Mouse (Mus musculus) spleen, adult 2 months (tissue): ENCODE data around the gene Gm49661.

Experiments
- CTCF ChIP-seq: fragments of 200-500 bp; IDR thresholded peaks from 2 replicates; pipeline ENCODE4 v1.5.1; 2011; ENCODE audit warnings: mild to moderate bottlenecking, inconsistent platforms; ENCODE audit not compliant: insufficient read depth, insufficient read length, insufficient replicate concordance; ENCODE audit errors: extremely low read depth
- POLR2A ChIP-seq: fragments of 200-500 bp; IDR thresholded peaks from 2 replicates; pipeline ENCODE4 v1.6.1; 2011; ENCODE audit warnings: low read depth, low read length, inconsistent platforms

DNA sequence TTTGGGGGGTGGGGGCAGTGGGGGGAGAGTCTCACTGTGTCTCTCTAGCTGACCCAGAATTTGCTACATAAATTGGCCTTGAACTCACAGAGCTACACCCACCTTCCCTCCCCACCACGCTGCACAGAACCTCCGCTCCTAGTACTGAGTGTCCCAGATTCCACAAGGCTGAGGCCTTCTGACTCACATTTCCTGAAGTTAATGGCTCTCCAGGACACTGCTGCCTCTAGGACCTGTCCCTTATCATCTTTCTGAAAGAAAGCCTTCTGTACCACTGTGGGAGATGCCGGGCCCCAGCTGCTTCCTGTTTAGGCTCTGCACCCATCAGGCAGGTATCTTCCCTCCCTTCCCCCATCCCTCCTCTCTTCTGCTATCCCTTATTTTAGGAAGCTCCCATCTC is 2.6 kb downstream of the Gm49661 start:
- TF ChIP-seq CTCF (no peak), POLR2A (no peak)
